Mouse (Mus musculus) heart, adult 18-20 months (tissue): Measurements from ENCODE around the gene Dnah14. TPM values are rescaled to one million over a fixed set of nuclear protein-coding genes. Genes with fewer than 3 reads are reported as not detected.
A peak's percentile ranks its signal among the peaks of the same experiment; 100 is the strongest.
"Not testable (repeated sequence)": the region's sequence is repeated elsewhere in the genome, so short reads cannot be mapped to it uniquely, and the experiment has no call there.

ENCODE experiments used
- DNase-seq, 2 experiments: peaks; one replicate each; pipeline ENCODE4 v3.0.0; 2021 to 2022; ENCODE audit warnings: mixed read lengths in 1 of 2
- total RNA-seq, 2 experiments: library from RNA; stranded (reverse); gene quantifications; 2 replicates each; pipeline ENCODE4 v1.2.3; 2021

Gene Dnah14
- total RNA-seq, 2 experiments from 2014 or later = not detected

GRCm38 (mm10) chr1:181782600-181782999, 206.2 kb downstream of the Dnah14 start:
- DNase-seq = not testable (repeated sequence)

- no peak for DNase-seq
Observed at GRCm38 (mm10) chr1:181789952-181790351, 213.6 kb downstream of the Dnah14 start.

- DNase-seq = peak; percentile 75 to 87
Observed at GRCm38 (mm10) chr1:181793541-181793940, 217.2 kb downstream of the Dnah14 start.

- no peak for DNase-seq
Observed at GRCm38 (mm10) chr1:181799911-181800310, 223.6 kb downstream of the Dnah14 start.

- DNase-seq = no peak
Observed at GRCm38 (mm10) chr1:181800667-181801066, 224.3 kb downstream of the Dnah14 start.

- DNase-seq = no peak
Observed at GRCm38 (mm10) chr1:181811481-181812223, 235.3 kb downstream of the Dnah14 start.

GRCm38 (mm10) chr1:181826716-181827115, 250.4 kb downstream of the Dnah14 start:
- DNase-seq = no peak

- DNase-seq = peak in 1 of 2 experiments; percentile 24
Observed at GRCm38 (mm10) chr1:181828365-181828764, 252.0 kb downstream of the Dnah14 start.

- no peak for DNase-seq
Observed at GRCm38 (mm10) chr1:181832720-181833119, 256.4 kb downstream of the Dnah14 start.

GRCm38 (mm10) chr1:181833143-181833542, 256.8 kb downstream of the Dnah14 start:
- DNase-seq = no peak

- no peak for DNase-seq
Observed at GRCm38 (mm10) chr1:181838111-181838510, 261.8 kb downstream of the Dnah14 start.

GRCm38 (mm10) chr1:181839746-181840366, 263.5 kb downstream of the Dnah14 start:
- DNase-seq = peak; percentile 16 to 52

GRCm38 (mm10) chr1:181841396-181841795, 265.0 kb downstream of the Dnah14 start:
- no peak for DNase-seq

- DNase-seq = peak; percentile 97 to 98
Observed at GRCm38 (mm10) chr1:181841864-181842672, 265.7 kb downstream of the Dnah14 start.

- peak in 1 of 2 experiments; percentile 51 for DNase-seq
Observed at GRCm38 (mm10) chr1:181842781-181843180, 266.4 kb downstream of the Dnah14 start, which contains the start of gene Lbr. Gene Lbr (minus strand): TSS chr1:181843046.

GRCm38 (mm10) chr1:181844874-181845547, 268.7 kb downstream of the Dnah14 start:
- DNase-seq = no peak

- DNase-seq = peak in 1 of 2 experiments; percentile 38
Observed at GRCm38 (mm10) chr1:181845767-181846166, 269.4 kb downstream of the Dnah14 start.

- no peak for DNase-seq
Observed at GRCm38 (mm10) chr1:181847396-181847795, 271.0 kb downstream of the Dnah14 start.

GRCm38 (mm10) chr1:181848210-181848609, 271.9 kb downstream of the Dnah14 start:
- DNase-seq = no peak

GRCm38 (mm10) chr1:181850441-181850840, 274.1 kb downstream of the Dnah14 start:
- DNase-seq = peak in 1 of 2 experiments; percentile 33

GRCm38 (mm10) chr1:181851521-181852310, 275.4 kb downstream of the Dnah14 start:
- peak; percentile 69 to 85 for DNase-seq
